Mouse (Mus musculus): ENCODE results near the gene Snrpf. TPM values are rescaled to one million over a fixed set of nuclear protein-coding genes. Genes with fewer than 3 reads are reported as not detected.

Snrpf gene
- polyA plus RNA-seq, 1 experiment from 2014 or later = 53.0 TPM

GRCm38 (mm10) chr10:93594022-93594482 is 4.5 kb upstream of the Snrpf start:
- TF ChIP-seq CTCF (IDR thresholded peaks at IDR 0.05; ENCODE audit: low read depth) (peak; percentile 88), EP300 (IDR thresholded peaks at IDR 0.05; ENCODE audit: low read depth) (no peak)
- WGBS (ENCODE audit: insufficient replicate concordance) = 2% methylated on average over 22 of the region's 22 CpGs
- Histone ChIP-seq H3K36me3 (replicated peaks; ENCODE audit: insufficient read depth, low read length) (no peaks in the 10 kb centered on the region), H3K4me2 (ENCODE audit: low read depth, low read length) (peak overlapping the region; percentile 77), H3K9me3 (ENCODE audit: low read length) (no peaks in the 10 kb centered on the region), H3K27me3 (ENCODE audit: insufficient read depth, low read length) (no peaks in the 10 kb centered on the region), H3K9ac (replicated peaks) (0 out of 2 replicates have a peak overlapping the region, but pooled peaks have one; percentile 6), H3K27ac (ENCODE audit: low read depth) (no peak overlapping the region), H3K4me3 (ENCODE audit: low read depth, low read length) (peak overlapping the region; percentile 35), H3K4me1 (ENCODE audit: insufficient read depth) (peaks cover 5% of the 10 kb centered on the region)
- peak; percentile 58 for ATAC-seq
- peak; percentile 88 for DNase-seq

DNA sequence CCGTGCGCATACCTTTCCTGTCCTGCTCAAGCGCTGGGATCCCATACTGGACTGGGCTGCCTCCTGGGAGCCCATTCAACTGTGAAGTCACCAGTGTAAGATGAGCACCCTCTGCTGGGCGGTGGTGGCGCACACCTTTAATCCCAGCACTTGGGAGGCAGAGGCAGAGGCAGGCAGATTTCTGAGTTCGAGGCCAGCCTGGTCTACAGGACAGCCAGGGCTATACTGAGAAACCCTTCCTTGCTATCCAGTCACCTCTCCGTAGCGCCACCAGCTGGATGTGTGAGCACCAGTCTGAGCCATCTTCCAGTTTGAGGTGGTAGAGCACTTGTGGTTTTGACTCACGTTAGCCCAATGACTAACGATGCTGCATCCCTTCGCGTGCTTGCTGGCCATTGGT is 3.0 kb upstream of the Snrpf start:
- 51% methylated on average over 12 of the region's 12 CpGs for whole genome bisulfite sequencing (ENCODE audit: insufficient replicate concordance)
- Histone ChIP-seq H3K36me3 (replicated peaks; ENCODE audit: insufficient read depth, low read length) (no peaks in the 10 kb centered on the region), H3K4me3 (ENCODE audit: low read depth, low read length) (no peak overlapping the region), H3K9ac (replicated peaks) (no peak overlapping the region), H3K27ac (ENCODE audit: low read depth) (no peak overlapping the region), H3K9me3 (ENCODE audit: low read length) (no peaks in the 10 kb centered on the region), H3K27me3 (ENCODE audit: insufficient read depth, low read length) (no peaks in the 10 kb centered on the region), H3K4me1 (ENCODE audit: insufficient read depth) (peaks cover 15% of the 10 kb centered on the region), H3K4me2 (ENCODE audit: low read depth, low read length) (no peak overlapping the region)
- ATAC-seq (no peak), DNase-seq (peak; percentile 46)
- TF ChIP-seq EP300 (IDR thresholded peaks at IDR 0.05; ENCODE audit: low read depth) (no peak), CTCF (IDR thresholded peaks at IDR 0.05; ENCODE audit: low read depth) (peak; percentile 60)

- H3K27ac ChIP-seq (ENCODE audit: low read depth) = peak overlapping the region; percentile 74
- no peak for DNase-seq
- H3K4me3 ChIP-seq (ENCODE audit: low read depth, low read length) = peak overlapping the region; percentile 84
These were observed 710 bp downstream of the Snrpf start for GRCm38 (mm10) chr10:93588796-93589195.

DNA sequence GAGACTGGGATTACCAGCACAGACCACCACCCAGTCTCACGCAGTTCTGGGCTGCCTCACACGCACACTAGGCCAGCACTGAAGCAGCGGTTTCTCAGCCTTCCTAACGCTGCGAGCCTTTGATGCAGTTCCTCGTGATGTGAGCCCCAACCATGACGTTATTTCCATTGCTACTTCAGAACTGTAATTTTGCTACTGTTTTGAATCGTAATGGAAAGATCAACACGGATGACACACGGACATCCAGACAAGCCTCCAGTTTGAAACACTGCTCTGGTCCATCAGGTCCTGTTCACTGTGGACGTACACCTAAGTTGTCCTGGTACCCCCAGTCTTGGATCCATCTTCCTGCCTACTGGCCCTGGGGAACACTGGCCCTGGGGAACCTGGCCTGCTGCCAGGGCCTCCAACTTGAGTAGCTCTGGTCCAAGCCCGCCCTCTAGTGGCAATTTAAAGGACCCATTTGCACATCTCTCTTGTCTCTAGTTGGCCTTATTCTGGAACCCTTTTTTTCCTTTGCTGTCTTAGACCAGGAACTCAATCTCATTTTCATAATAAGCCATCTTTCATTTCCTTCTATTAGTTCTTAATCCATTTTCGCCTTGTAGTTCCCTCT is 12.1 kb downstream of the Snrpf start:
- H3K27ac ChIP-seq (ENCODE audit: low read depth) = no peak overlapping the region
- ATAC-seq (peak; percentile 56), DNase-seq (peak; percentile 85)
- no peak overlapping the region for H3K9ac ChIP-seq (replicated peaks)
- H3K9me3 ChIP-seq (ENCODE audit: low read length) = no peaks in the 10 kb centered on the region
- 0 out of 2 replicates have a peak, but pooled peaks cover 1% of the 10 kb centered on the region for H3K36me3 ChIP-seq (replicated peaks; ENCODE audit: insufficient read depth, low read length)
- no peaks in the 10 kb centered on the region for H3K27me3 ChIP-seq (ENCODE audit: insufficient read depth, low read length)
- 59% methylated on average over 13 of the region's 13 CpGs for WGBS (ENCODE audit: insufficient replicate concordance)
- H3K4me3 ChIP-seq (ENCODE audit: low read depth, low read length) = no peak overlapping the region
- H3K4me2 ChIP-seq (ENCODE audit: low read depth, low read length) = no peak overlapping the region
- no peak for TF ChIP-seq EP300 (IDR thresholded peaks at IDR 0.05; ENCODE audit: low read depth)
- peak; percentile 92 for TF ChIP-seq CTCF (IDR thresholded peaks at IDR 0.05; ENCODE audit: low read depth)
- no peaks in the 10 kb centered on the region for H3K4me1 ChIP-seq (ENCODE audit: insufficient read depth)

More at GRCm38 (mm10) chr10:93588796-93589195, 710 bp downstream of the Snrpf start:
- WGBS (ENCODE audit: insufficient replicate concordance) = 2% methylated on average over 11 of the region's 11 CpGs
- TF ChIP-seq EP300 (IDR thresholded peaks at IDR 0.05; ENCODE audit: low read depth) = no peak
- TF ChIP-seq CTCF (IDR thresholded peaks at IDR 0.05; ENCODE audit: low read depth) = no peak
- Histone ChIP-seq H3K9ac (replicated peaks) (peak overlapping the region; percentile 73), H3K4me1 (ENCODE audit: insufficient read depth) (peaks cover 15% of the 10 kb centered on the region), H3K4me2 (ENCODE audit: low read depth, low read length) (peak overlapping the region; percentile 76), H3K9me3 (ENCODE audit: low read length) (no peaks in the 10 kb centered on the region), H3K27me3 (ENCODE audit: insufficient read depth, low read length) (no peaks in the 10 kb centered on the region), H3K36me3 (replicated peaks; ENCODE audit: insufficient read depth, low read length) (peaks cover 14% of the 10 kb centered on the region)
- ATAC-seq = peak; percentile 36

GRCm38 (mm10) chr10:93575960-93576359 is 13.5 kb downstream of the Snrpf start:
- 53% methylated on average over 8 of the region's 8 CpGs for WGBS (ENCODE audit: insufficient replicate concordance)
- Histone ChIP-seq H3K9ac (replicated peaks) (no peak overlapping the region), H3K9me3 (ENCODE audit: low read length) (no peaks in the 10 kb centered on the region), H3K27me3 (ENCODE audit: insufficient read depth, low read length) (no peaks in the 10 kb centered on the region), H3K27ac (ENCODE audit: low read depth) (no peak overlapping the region), H3K4me2 (ENCODE audit: low read depth, low read length) (no peak overlapping the region), H3K4me1 (ENCODE audit: insufficient read depth) (no peaks in the 10 kb centered on the region), H3K36me3 (replicated peaks; ENCODE audit: insufficient read depth, low read length) (no peaks in the 10 kb centered on the region), H3K4me3 (ENCODE audit: low read depth, low read length) (no peak overlapping the region)
- TF ChIP-seq EP300 (IDR thresholded peaks at IDR 0.05; ENCODE audit: low read depth) (no peak), CTCF (IDR thresholded peaks at IDR 0.05; ENCODE audit: low read depth) (no peak)
- ATAC-seq (no peak), DNase-seq (no peak)

DNA sequence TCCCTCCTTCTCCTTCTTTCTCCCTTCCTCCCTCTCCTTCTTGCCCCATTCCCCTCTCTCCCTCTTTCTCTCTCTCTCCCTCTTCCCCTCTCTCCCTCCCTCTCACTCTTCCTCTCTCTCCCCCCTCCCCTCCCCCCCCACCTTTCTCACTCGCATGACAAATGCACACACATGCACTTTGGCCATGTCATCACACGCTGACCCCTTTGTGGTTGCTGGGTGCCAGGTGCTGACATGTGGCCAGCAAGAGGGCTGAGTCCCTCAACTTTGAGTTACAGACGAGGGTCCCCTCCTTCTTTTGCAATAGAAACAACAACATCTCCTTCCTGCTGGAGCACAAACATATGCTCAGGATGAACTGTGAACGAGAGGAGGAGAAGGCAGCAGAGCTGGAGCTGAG is 14.5 kb downstream of the Snrpf start:
- no peak for TF ChIP-seq CTCF (IDR thresholded peaks at IDR 0.05; ENCODE audit: low read depth)
- no peak for TF ChIP-seq EP300 (IDR thresholded peaks at IDR 0.05; ENCODE audit: low read depth)
- Histone ChIP-seq H3K36me3 (replicated peaks; ENCODE audit: insufficient read depth, low read length) (no peaks in the 10 kb centered on the region), H3K27ac (ENCODE audit: low read depth) (no peak overlapping the region), H3K4me1 (ENCODE audit: insufficient read depth) (no peaks in the 10 kb centered on the region), H3K9me3 (ENCODE audit: low read length) (no peaks in the 10 kb centered on the region), H3K4me3 (ENCODE audit: low read depth, low read length) (no peak overlapping the region), H3K9ac (replicated peaks) (no peak overlapping the region), H3K4me2 (ENCODE audit: low read depth, low read length) (no peak overlapping the region), H3K27me3 (ENCODE audit: insufficient read depth, low read length) (no peaks in the 10 kb centered on the region)
- DNase-seq (no peak), ATAC-seq (peak; percentile 50; the same call in 1 of the 2 replicates)
- WGBS (ENCODE audit: insufficient replicate concordance) = 33% methylated on average over 4 of the region's 4 CpGs

All from liver, postnatal 0 days (tissue).